Mouse (Mus musculus) heart, postnatal 0 days (tissue): ENCODE data around the gene Prickle1. TPM values are rescaled to one million over a fixed set of nuclear protein-coding genes. Genes with fewer than 3 reads are reported as not detected.
A peak's percentile ranks its signal among the peaks of the same experiment; 100 is the strongest.

Source experiments
- ATAC-seq: fragments of 200-750 bp; cut with Nextera tagmentation; 2 replicates; pipeline ENCODE4 v1.8.0; 2017; ENCODE audit warnings: low read depth, moderate number of reproducible peaks, moderate library complexity; ENCODE audit not compliant: insufficient read depth
- DNase-seq: peaks from one replicate; pipeline ENCODE4 v3.0.0-alpha.2; 2016; ENCODE audit warnings: low spot score
- H3K27ac ChIP-seq: fragments of 300-500 bp; sonication (generic); 2 replicates; pipeline ENCODE4 v1.5.1; 2014; ENCODE audit warnings: low read depth, mild to moderate bottlenecking
- H3K27me3 ChIP-seq: fragments of 300-500 bp; sonication (generic); 2 replicates; pipeline ENCODE4 v1.6.1; 2014; ENCODE audit warnings: low read length, mixed read lengths; ENCODE audit not compliant: control insufficient read depth, insufficient read depth
- H3K36me3 ChIP-seq: fragments of 300-500 bp; sonication (generic); replicated peaks from 2 replicates; pipeline ENCODE4 v1.6.1; 2014; ENCODE audit warnings: low read length, mixed read lengths; ENCODE audit not compliant: control insufficient read depth, insufficient read depth
- H3K4me1 ChIP-seq: fragments of 300-500 bp; sonication (generic); 2 replicates; pipeline ENCODE4 v1.6.1; 2014; ENCODE audit warnings: antibody characterized with exemption; ENCODE audit not compliant: control insufficient read depth, insufficient read depth
- H3K4me2 ChIP-seq: fragments of 300-500 bp; sonication (generic); 2 replicates; pipeline ENCODE4 v1.6.1; 2014; ENCODE audit warnings: low read depth, mild to moderate bottlenecking, low read length, moderate library complexity
- H3K4me3 ChIP-seq: fragments of 300-500 bp; sonication (generic); 2 replicates; pipeline ENCODE4 v1.5.1; 2014; ENCODE audit warnings: low read depth, low read length
- H3K9ac ChIP-seq: fragments of 300-500 bp; sonication (generic); replicated peaks from 2 replicates; pipeline ENCODE4 v1.6.1; 2014; ENCODE audit warnings: low read depth, low read length, mixed read lengths
- H3K9me3 ChIP-seq: fragments of 300-500 bp; sonication (generic); replicated peaks from 2 replicates; pipeline ENCODE4 v1.6.1; 2016; ENCODE audit warnings: low read length; ENCODE audit not compliant: control insufficient read depth
- CTCF ChIP-seq: IDR thresholded peaks from 2 replicates; pipeline ENCODE4 v1.5.1; 2016; ENCODE audit warnings: antibody characterized with exemption, control low read depth, low read depth
- EP300 ChIP-seq: IDR thresholded peaks from 2 replicates; pipeline ENCODE4 v1.6.1; 2016; ENCODE audit warnings: antibody characterized with exemption, low read depth
- WGBS: fragments of 180-500 bp; shearing (Covaris S2); extraction: QIAGEN DNeasy Blood & Tissue Kit; methylation state at CpG from one replicate; pipeline ENCODE4 v1.1.7; 2014; 5-methylcytosine and 5-hydroxymethylcytosine counted together
- polyA plus RNA-seq: library from polyadenylated mRNA; unstranded; fragments of >200 nt; fragmentation: Nextera tagmentation; extraction: Ambion mirVana; gene quantifications from 2 replicates; pipeline ENCODE4 v1.2.1, GENCODE M21; 2015
- total RNA-seq: library from RNA; depleted of rRNA; stranded (reverse); fragments of >200 nt; gene quantifications from 2 replicates; pipeline ENCODE4 v1.2.3, GENCODE M21; 2014; ENCODE audit warnings: low replicate concordance; rRNA removed

Prickle1 gene
- total and polyA plus RNA-seq, 2 experiments from 2014 or later: 21.0 to 24.2 TPM

- H3K27me3 ChIP-seq: no peaks in the 10 kb centered on the region
- H3K4me2 ChIP-seq: no peak overlapping the region
- no peaks in the 10 kb centered on the region for H3K9me3 ChIP-seq
- H3K4me3 ChIP-seq: no peak overlapping the region
- H3K9ac ChIP-seq: no peak overlapping the region
- peaks cover 4% of the 10 kb centered on the region; the same call in 1 of the 2 replicates for H3K4me1 ChIP-seq
- H3K27ac ChIP-seq: no peak overlapping the region
- 87% methylated on average over 12 of the region's 12 CpGs for WGBS
- H3K36me3 ChIP-seq: 0 out of 2 replicates have a peak, but pooled peaks cover 3% of the 10 kb centered on the region
- ATAC-seq (no peak), DNase-seq (no peak)
- TF ChIP-seq CTCF: no peak
- TF ChIP-seq EP300: no peak
Measured at GRCm38 (mm10) chr15:93471651-93472050, 124.0 kb downstream of the Prickle1 start.

- peaks cover 20% of the 10 kb centered on the region for H3K36me3 ChIP-seq
- H3K4me1 ChIP-seq: no peaks in the 10 kb centered on the region
- H3K4me3 ChIP-seq: no peak overlapping the region
- ATAC-seq (no peak), DNase-seq (no peak)
- H3K27me3 ChIP-seq: no peaks in the 10 kb centered on the region
- no peak overlapping the region for H3K27ac ChIP-seq
- no peak overlapping the region for H3K9ac ChIP-seq
- WGBS: 96% methylated on average over 23 of the region's 23 CpGs
- no peaks in the 10 kb centered on the region for H3K9me3 ChIP-seq
- H3K4me2 ChIP-seq: no peak overlapping the region
- TF ChIP-seq EP300 (no peak), CTCF (no peak)
Measured at GRCm38 (mm10) chr15:93461066-93461465, 134.6 kb downstream of the Prickle1 start.

- no peaks in the 10 kb centered on the region for H3K27me3 ChIP-seq
- no peak overlapping the region for H3K4me2 ChIP-seq
- peaks cover 12% of the 10 kb centered on the region; the same call in 1 of the 2 replicates for H3K36me3 ChIP-seq
- no peaks in the 10 kb centered on the region for H3K4me1 ChIP-seq
- no peak overlapping the region for H3K9ac ChIP-seq
- DNase-seq (no peak), ATAC-seq (no peak)
- H3K4me3 ChIP-seq: no peak overlapping the region
- WGBS: 79% methylated on average over 5 of the region's 5 CpGs
- H3K9me3 ChIP-seq: no peaks in the 10 kb centered on the region
- H3K27ac ChIP-seq: no peak overlapping the region
- TF ChIP-seq EP300 (no peak), CTCF (no peak)
Measured at GRCm38 (mm10) chr15:93459422-93459821, 136.3 kb downstream of the Prickle1 start.

- Histone ChIP-seq H3K4me2 (no peak overlapping the region), H3K9ac (no peak overlapping the region), H3K36me3 (0 out of 2 replicates have a peak, but pooled peaks cover 12% of the 10 kb centered on the region), H3K27me3 (no peaks in the 10 kb centered on the region), H3K27ac (no peak overlapping the region), H3K4me1 (no peaks in the 10 kb centered on the region), H3K9me3 (no peaks in the 10 kb centered on the region), H3K4me3 (no peak overlapping the region)
- no peak for DNase-seq
- ATAC-seq: no peak
- TF ChIP-seq EP300 (no peak), CTCF (peak; percentile 29; the same call in 1 of the 2 replicates)
Measured at GRCm38 (mm10) chr15:93456005-93456404, 139.7 kb downstream of the Prickle1 start.

- DNase-seq (no peak), ATAC-seq (no peak)
- WGBS: 79% methylated on average over 1 of the region's 1 CpGs
- TF ChIP-seq EP300 (no peak), CTCF (no peak)
- H3K4me3 ChIP-seq: no peak overlapping the region
- no peak overlapping the region for H3K9ac ChIP-seq
- H3K27me3 ChIP-seq: no peaks in the 10 kb centered on the region
- 0 out of 2 replicates have a peak, but pooled peaks cover 7% of the 10 kb centered on the region for H3K36me3 ChIP-seq
- H3K27ac ChIP-seq: no peak overlapping the region
- no peak overlapping the region for H3K4me2 ChIP-seq
- no peaks in the 10 kb centered on the region for H3K9me3 ChIP-seq
- H3K4me1 ChIP-seq: no peaks in the 10 kb centered on the region
Measured at GRCm38 (mm10) chr15:93453296-93453695, 142.4 kb downstream of the Prickle1 start.

Other genes with a start within 250 kb of the Prickle1 start
- 17.8 and 24.6 TPM in 2 replicates for gene Zcrb1, start 197.6 kb downstream of the Prickle1 start, total RNA-seq
- 133 and 136 TPM in 2 replicates for gene Zcrb1, start 197.6 kb downstream of the Prickle1 start, polyA plus RNA-seq
- gene Pphln1, start 197.5 kb downstream of the Prickle1 start, total RNA-seq: 11.1 and 17.8 TPM in 2 replicates
- 21.3 and 22.6 TPM in 2 replicates for gene Pphln1, start 197.5 kb downstream of the Prickle1 start, polyA plus RNA-seq